Mouse (Mus musculus) layer of hippocampus, postnatal 36 days (tissue): Measurements from ENCODE around the gene Hnrnpa0. TPM values are rescaled to one million over a fixed set of nuclear protein-coding genes. Genes with fewer than 3 reads are reported as not detected.

Experiments
- DNase-seq, 2 experiments: peaks; one replicate each; pipeline ENCODE4 v3.0.0; 2022
- total RNA-seq, 2 experiments: library from RNA; stranded (reverse); gene quantifications; 2 replicates each; pipeline ENCODE4 v1.2.3; 2021

Hnrnpa0 gene
- total RNA-seq, 2 experiments from 2014 or later: 112 to 119 TPM

DNA sequence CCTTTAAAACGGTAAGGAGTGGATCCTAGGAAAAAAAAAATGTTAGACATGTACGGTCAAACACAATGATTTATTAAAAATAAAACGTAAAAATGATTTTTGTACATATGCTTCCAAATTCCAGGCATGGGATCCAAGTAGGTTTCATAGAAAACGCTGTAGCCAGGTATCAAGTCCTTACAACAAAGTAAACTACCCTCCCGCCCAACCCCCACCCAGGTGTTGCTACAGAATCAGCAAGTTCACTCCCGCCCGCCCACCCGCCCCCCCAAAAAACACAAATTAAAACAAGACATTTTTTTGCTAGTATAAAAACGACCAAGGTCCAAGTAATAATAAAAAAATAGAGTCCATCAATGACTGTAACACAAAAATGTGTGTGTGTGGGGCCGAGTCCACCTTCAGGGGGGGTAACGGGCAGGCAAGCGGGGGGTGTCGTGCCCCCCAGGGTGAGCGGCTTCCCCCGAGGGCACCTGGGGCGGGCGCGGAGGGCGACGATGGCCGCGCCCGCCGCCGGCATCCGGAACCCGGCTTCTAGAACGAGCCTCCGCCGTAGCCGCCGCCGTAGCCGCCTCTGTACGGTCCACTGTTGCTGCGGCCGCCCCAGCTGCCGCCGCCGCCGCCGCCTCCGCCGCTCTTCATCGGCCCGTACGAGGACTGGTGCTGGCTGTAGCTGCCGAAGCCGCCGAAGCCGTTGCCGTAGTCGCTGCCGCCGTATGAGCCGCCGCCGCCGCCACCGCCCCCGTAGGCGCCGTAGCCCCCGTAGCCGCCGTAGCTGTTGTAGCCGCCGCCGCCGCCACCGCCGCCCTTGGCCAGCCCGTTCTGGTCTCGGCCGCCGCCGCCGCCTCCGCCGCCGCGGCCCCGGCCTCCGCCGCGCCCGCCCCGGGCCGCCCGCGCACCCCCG is 1.2 kb downstream of the Hnrnpa0 start:
- DNase-seq: peak in 1 of 2 experiments; percentile 27

DNA sequence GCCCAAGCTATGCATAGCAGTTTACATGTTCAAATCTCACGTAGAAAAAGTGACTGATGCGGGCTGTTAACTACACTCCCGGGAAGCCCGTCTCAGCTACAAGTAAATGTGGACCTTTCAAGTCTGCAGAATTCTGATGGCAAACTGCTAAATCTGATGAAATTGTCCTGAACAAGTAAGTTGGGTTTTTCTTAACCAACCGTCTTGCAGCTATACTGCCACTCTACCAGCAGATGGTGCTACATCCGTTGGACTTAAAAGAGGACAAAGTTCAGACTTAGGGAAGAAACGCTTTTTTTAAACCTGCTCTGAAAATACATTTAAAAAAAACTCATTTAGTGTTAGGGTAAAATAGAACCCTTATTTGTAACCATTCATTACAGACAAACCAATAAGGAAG is 2.2 kb downstream of the Hnrnpa0 start:
- no peak for DNase-seq

DNA sequence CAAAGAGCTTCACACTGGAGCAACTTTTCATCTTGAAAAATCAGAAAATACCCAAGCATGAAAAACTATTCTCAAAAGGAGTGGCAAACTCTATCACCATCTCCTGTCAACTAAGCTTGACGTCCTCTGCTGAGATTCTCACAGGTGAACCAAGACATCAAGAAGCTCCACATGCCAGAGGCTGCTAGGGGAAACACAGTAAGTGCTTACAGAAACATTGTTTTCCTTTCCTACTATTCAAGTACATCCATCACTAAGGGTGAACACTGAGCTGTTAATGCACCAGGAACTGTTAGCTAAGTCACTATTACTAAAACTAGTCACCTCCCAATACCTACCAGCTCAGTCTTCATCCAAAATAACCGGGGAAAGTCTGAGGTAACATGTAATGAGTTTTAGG is 3.4 kb downstream of the Hnrnpa0 start:
- no peak for DNase-seq

DNA sequence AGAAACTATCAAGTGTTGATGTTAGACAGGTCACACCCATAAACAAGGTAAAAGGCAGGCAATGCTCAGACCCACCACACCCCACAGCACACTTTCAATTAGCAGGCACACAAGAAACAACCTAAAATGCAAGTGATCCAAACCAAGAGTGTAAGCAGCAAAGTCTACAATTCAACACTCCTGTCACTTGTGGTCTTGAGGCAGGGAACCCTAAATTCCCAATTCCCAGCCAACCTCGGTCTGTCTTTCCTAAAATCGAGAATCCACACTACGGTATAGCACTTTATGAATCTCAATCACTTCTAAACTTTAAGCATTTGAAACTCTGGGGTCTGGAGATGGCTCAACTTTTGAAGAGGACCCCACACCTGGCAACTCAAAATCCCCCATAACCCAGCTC is 4.1 kb downstream of the Hnrnpa0 start:
- DNase-seq: no peak

DNA sequence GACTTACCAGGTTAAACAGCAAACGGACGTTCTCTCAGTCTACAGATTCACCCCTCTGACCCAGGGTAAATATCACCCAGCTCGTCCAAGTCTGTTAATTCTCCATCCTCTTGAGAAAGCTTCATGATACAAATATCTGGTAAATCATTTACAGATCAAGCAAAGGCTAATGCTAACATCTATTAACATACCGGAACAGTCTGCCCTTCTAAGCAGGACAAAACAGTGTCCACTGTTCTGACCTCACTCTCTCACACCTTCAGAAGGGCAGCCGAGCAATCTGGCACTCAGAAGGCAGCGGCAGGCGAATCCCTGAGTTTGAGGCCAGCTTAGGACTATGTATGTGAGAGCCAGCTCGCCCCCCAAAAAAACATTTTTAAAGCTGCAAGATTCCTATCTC is 5.0 kb downstream of the Hnrnpa0 start:
- DNase-seq: no peak

DNA sequence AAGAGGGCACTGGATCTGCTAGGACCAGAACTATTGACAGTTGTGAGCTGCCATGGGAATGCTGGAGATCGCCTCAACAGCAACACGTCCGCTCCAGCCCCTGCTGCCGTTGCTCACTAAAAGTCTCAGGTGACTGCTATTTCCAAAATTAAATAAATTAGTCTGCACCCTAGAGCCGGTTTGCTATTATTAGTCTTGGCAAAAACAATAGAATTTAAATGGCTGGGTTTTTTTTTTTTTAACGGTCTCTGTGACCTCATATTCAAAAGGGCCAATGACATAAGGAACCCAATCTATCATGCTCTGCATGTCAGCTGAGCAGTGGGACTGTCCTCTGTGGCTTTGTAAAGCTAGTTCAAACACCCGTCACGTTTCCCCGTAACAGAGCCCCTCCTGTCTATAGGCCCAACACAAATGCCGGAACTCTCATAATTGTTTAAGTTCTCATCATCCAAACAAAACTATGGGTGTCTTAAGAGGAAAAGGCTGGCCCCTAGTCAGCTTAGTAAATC is 5.5 kb downstream of the Hnrnpa0 start:
- DNase-seq: no peak

DNA sequence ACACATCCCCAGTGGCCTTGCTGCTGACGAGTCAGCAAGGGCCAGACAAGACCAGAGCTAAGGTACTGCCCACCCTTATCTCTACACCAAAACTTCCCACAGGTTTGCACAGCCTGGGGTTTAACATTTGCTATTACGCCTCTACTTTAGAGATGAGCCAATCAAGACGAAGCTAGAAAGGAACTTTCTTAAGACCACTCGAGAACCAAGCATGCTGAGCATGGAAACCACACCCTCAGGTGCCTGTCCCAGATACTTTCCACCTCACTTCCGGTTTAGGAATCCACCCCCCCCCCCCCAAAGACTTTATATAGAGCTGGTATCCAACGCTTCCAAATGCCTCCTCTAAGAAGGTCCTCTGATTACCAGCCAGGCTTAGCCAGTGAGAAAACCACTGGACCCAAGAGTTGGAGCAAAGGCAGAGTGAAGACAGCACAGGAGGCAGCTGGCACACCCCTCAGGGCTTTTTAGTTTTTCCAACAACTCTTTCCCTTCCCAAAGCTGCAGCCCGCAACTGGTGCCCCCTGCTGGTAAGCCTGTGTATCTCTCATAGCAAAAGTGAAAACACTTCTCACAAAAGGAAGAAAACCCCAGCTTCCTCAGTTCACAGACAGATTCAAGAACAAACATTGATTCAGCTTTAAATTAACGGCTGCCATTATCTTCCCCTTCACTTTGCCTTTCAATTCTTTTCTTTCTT is 10.9 kb downstream of the Hnrnpa0 start:
- DNase-seq: no peak

DNA sequence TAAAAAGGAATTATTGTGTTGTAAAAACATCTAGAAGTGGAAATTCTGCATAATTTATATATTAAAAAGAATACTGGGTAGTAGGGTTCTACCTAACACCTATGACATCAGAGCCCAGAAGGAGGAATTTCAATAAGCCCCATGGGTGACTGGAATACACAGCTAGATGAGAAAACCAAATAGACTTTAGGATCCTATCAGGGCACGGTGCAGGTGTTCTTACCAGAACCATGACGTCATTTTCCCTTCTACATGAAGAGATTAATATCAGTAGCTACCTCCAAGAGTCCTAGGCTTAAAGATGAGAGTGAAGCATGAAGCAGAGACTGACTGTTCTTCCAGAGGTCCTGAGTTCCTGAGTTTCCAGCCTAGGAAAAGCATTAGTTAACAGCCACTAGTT is 11.6 kb downstream of the Hnrnpa0 start:
- DNase-seq: no peak

DNA sequence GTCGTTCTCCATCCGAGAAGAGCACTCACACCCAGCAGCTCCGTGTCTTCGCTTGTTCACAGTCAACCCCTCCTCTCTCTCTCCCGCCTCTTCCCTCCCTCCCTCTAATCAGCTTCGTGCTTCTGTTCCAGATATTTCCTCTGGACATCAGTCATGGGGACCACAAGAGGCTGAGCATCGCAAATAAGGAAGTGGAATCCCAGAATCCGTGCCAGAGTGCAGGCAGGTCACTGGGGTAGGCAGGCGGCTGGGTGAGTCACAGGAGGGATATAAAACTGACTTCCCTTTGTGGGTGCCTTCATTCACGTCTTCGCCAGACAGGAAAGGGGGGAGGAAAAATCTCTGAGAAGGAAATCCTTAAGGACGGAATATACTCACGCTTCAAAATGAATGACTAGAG is 13.1 kb downstream of the Hnrnpa0 start:
- DNase-seq: no peak

DNA sequence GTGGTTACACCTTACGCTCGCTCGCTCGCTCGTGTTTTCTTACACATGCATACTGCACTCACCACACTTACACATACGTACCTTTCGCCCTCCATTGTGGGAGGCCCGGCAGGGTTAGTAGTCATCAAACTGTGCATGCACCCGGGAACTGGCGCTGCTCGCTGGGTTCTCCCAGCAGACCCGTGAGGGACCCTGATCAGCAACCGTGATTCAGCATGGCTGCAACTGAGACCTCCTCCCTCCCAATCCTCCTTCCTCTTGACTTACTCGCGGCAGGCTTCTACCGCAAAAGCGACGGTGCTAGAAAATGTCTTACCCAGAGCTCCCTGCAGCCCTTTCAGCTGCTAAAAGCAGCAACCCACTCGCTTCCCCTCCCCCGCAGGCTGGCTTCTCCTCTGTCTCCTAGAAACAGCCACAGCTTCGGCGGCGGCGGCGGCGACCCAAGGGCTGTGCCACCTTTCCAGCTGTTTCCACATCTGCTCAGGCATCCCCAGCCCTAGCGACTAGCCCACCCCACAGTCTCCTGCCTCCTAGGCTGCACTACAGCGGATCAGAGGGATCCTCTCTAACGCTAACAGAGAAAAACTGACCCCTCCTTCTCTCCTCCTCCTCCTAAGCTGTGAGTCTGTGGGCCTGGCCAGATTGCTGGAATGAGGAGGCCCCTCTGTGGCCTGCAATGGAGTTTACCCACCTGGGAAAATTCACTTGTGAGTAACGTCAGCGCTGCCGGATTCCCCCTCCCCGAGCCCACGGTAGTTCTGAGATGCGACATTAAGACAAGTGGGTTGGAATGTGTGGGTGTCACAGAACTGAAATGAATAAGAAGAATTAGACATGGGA is 15.1 kb downstream of the Hnrnpa0 start, which contains the start of gene Klhl3:
Gene Klhl3, minus strand, starts transcription at position 532 of the 840 bp plus-strand sequence.
- DNase-seq: peak; percentile 80 to 81

DNA sequence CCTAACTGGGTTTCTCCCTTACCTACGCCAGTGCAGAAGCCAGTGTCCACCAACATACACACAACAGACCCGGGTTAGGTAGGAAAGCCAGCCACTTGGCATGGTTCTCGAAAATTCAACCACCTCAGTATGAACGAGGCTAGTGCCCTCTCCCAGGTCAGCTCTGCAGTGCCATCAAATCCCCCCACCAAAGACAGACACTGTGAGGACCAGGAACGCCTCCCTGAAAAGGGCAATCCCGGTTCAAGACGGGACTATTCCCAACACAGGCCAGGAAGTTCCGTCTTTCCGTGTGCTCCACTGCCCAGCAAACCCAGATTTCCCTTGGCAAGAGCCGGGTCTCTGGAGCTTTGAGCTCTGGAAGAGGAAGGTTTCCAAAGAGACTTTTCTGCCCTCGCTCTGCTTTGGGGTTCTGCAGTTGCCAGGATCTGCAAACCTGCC is 15.7 kb downstream of the Hnrnpa0 start:
- DNase-seq: peak in 1 of 2 experiments; percentile 25

DNA sequence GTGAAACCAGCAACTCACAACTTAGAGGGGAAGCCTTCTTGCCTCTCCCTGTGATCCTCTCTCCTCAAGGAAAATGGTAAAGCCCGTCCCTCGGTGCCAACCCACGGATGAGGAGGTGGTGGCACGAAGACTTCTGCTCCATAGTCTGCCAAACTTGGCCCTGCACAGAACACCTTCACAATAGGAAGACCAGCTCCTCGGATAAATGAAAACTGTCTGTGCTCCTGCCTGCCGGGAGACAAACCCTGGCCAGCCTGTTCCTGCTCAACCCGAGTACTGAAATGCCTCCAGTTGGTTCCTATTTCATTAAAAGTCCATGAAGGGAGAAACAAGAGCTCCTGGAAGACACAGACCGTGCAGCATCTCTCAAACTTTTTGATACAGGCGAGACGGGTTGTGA is 16.2 kb downstream of the Hnrnpa0 start:
- DNase-seq: peak; percentile 23 to 31

DNA sequence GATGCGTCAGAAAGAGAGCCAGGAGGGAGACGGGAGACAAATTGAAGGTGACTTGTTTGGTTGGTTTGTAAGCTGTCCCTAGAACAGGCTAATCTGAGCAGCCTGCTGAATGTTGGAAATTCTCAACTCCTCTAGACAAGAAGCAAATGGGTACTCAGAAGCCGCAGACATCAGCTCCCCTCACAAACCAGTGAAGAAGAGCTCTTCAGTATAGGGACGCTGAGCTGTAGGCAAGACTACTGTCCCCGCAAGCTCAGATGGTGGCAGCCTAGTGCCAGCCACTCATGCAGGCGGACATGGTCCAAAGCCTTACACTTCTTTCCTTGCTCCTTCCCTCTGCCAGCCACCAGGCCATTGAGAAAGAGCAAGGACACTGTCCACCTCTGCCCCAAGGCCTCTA is 17.1 kb downstream of the Hnrnpa0 start:
- DNase-seq: peak in 1 of 2 experiments; percentile 19

DNA sequence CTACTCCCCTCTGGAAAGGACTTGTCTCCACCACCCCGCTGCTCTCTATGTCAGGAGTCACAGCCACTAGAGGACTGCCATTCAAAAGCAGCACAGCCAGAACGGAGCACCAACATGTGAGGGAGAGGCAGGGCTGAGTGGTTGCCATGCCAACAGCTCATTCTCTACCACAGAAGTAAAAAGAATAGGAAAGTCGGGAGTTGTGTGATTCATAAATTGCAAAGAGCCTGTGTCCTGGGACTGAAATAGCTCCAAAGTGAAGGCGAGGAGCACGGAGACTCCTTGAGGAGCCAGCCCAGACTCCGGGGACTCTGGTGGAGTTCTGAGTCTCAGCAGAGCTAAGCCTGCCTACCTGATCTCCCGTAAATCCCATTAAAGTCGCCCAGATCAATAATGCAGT is 37.7 kb downstream of the Hnrnpa0 start:
- peak in 1 of 2 experiments; percentile 66 for DNase-seq

DNA sequence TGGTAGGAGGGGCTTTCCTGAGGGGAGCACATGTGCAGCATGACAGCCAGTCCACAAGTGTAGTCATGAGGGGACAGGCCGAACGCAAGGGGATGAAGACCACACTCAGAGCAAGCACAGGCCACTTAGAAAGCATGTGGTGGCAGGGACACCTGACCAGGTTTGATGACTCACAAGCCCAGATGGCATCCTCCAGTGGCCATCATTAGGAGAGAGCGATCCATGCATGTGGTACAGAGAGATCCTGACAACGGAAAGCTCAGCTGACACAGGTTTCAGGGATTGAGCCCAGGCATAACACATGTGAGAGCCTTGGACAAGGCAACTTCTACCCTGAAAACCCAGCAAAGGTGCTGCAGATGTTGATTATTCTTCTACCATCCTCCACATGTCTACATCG is 44.0 kb downstream of the Hnrnpa0 start:
- DNase-seq: no peak

DNA sequence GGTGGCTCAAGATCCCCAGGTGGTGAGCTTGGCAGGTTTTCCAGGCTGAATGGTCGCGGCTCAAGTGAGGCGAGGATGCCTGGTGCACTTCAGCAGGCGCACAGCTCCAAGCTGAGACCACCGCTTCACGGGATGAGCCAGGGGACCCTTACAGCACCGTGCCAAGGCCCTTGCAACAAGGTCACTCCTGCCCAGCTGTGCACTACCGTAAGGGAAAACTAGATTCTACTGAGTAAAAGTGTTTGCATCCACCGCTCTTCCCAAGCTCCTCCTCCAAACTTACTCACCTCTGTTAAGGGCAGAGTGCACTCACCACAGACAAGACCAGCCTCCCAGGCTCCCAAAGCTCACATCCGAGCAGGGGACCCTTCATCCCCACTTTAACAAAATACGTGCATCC is 44.8 kb downstream of the Hnrnpa0 start:
- DNase-seq: no peak

DNA sequence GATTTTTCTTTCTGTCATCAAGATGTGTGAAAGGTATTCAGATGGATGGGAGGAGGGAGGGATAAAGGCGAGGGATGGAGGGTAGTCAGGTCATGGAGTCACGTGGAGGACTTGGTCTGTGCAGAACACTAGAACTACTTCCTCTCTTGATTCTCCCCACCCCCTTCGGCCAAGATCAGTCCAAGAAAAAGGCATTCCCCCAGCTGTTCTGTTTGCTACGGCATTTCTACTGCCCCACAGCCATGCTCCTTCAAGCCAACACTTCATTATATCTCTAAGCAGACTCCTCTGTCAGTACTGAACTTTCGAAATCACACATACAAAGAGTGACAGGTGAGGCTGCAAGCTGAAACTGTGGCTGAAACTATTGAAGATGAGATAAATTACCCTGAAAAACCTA is 45.3 kb downstream of the Hnrnpa0 start:
- no peak for DNase-seq

DNA sequence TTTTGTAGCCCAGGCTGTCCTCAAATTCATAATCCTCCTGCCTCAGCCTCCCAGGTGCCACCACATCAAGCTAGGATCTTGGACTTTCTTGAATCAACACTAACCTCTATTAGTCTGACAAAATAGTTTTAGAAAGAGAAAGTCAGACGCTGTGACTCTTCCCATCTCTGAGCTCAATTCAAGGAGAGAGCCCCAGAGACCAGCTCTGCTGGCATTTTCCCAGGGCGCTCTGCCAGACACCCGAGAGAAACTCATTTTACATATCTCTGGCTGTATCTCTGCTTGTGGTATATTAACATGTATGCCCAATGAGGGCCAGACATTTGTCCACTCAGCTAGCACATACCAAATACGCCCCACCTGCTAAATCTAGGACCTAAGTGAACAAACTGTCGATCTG is 50.0 kb downstream of the Hnrnpa0 start:
- DNase-seq: no peak
